In genomic region chr6:22402548-22403164, GRCm38 (mm10) we compare ENCODE assay signal across 17 mouse cellular contexts. TPM values are rescaled to one million over a fixed set of nuclear protein-coding genes. Genes with fewer than 3 reads are reported as not detected.
DNase-seq lines count a peak whose midpoint lies in the region; ATAC-seq and TF ChIP-seq lines count a peak whose summit lies in the region.
"Had no signal": no experiment of that assay in that cellular context is flagged by ENCODE, and none has a peak within 500 bp of the region (broad histone marks: within the 10 kb centered on the region; RNA-seq: fewer than 3 reads in every experiment).

No protein-coding gene starts in this region.

- H3K36me3 ChIP-seq in hindbrain, embryonic 12.5 days = no peaks in the 10 kb centered on the region
- no peaks in the 10 kb centered on the region for H3K36me3 ChIP-seq in hindbrain, embryonic 16.5 days (ENCODE audit: control insufficient read depth, insufficient read depth, low read length)

- H3K4me3 ChIP-seq in hindbrain, embryonic 12.5 days = no peak overlapping the region
- H3K4me3 ChIP-seq in hindbrain, embryonic 16.5 days (ENCODE audit: low read length) = no peak overlapping the region
- H3K4me3 ChIP-seq in lung, adult 2 months (replicated peaks; ENCODE audit: extremely low read depth, low read depth, low read length) = no peak overlapping the region
- H3K4me3 ChIP-seq: erythroblast, embryonic 14.5 days had no signal

- H3K9ac ChIP-seq in hindbrain, embryonic 12.5 days = no peak overlapping the region
- H3K9ac ChIP-seq in hindbrain, embryonic 16.5 days (ENCODE audit: low read depth, low read length) = no peak overlapping the region
- H3K9ac ChIP-seq: forebrain, postnatal 0 days had no signal

- 75% methylated on average over 13 of the region's 13 CpGs for WGBS in hindbrain, embryonic 12.5 days
- 64% methylated on average over 13 of the region's 13 CpGs for WGBS in hindbrain, embryonic 16.5 days
- 75% methylated on average over 13 of the region's 13 CpGs for WGBS in lung, adult 2 months

- no peak for TF ChIP-seq CTCF in lung, adult 2 months (IDR thresholded peaks at IDR 0.05; ENCODE audit: insufficient read depth, low read length)

- no peak overlapping the region for H3K4me2 ChIP-seq in hindbrain, embryonic 12.5 days (replicated peaks)
- no peak overlapping the region for H3K4me2 ChIP-seq in hindbrain, embryonic 16.5 days (ENCODE audit: low read length)

- ATAC-seq in hindbrain, embryonic 12.5 days (ENCODE audit: low FRiP score) = peak; percentile 32; the same call in 1 of the 2 replicates
- no peak for ATAC-seq in hindbrain, embryonic 16.5 days
- peak; percentile 29; the same call in 1 of the 2 replicates for ATAC-seq in common myeloid progenitor, adult 5-6 weeks (replicated peaks; ENCODE audit: low read depth, poor library complexity, severe bottlenecking)
- ATAC-seq: forebrain, postnatal 0 days; lung, postnatal 0 days had no signal

- DNase-seq in ES-CJ7 (ENCODE audit: low read depth, low spot score) = peak; percentile 14
- DNase-seq in mesoderm, embryonic 11.5 days (ENCODE audit: low read depth, low spot score) = peak; percentile 12
- no peak for DNase-seq in lung, adult 2 months
- no peak for DNase-seq in layer of hippocampus, postnatal 10 days (ENCODE audit: low spot score in 2 of 2)
- DNase-seq: adrenal gland, adult 8-10 months; cerebellum, adult 11 months; cerebellum, postnatal 36 days; forebrain, postnatal 0 days; heart, postnatal 14 days; kidney, adult 2 months; kidney, postnatal 25 days; right cerebral cortex, postnatal 4 days had no signal

- H3K9me3 ChIP-seq in hindbrain, embryonic 12.5 days (replicated peaks) = no peaks in the 10 kb centered on the region
- H3K9me3 ChIP-seq in hindbrain, embryonic 16.5 days (ENCODE audit: control insufficient read depth, low read length) = no peaks in the 10 kb centered on the region

- no peaks in the 10 kb centered on the region for H3K27me3 ChIP-seq in hindbrain, embryonic 12.5 days
- H3K27me3 ChIP-seq in hindbrain, embryonic 16.5 days (replicated peaks; ENCODE audit: control insufficient read depth, insufficient read depth, low read length) = no peaks in the 10 kb centered on the region

- no peak for TF ChIP-seq POLR2A in lung, adult 2 months (IDR thresholded peaks at IDR 0.05; ENCODE audit: borderline replicate concordance, extremely low read depth, low read depth, low read length)

- no peak overlapping the region for H3K27ac ChIP-seq in hindbrain, embryonic 12.5 days
- no peak overlapping the region for H3K27ac ChIP-seq in hindbrain, embryonic 16.5 days (ENCODE audit: low read depth, low read length)

- no peaks in the 10 kb centered on the region for H3K4me1 ChIP-seq in hindbrain, embryonic 12.5 days
- H3K4me1 ChIP-seq in hindbrain, embryonic 16.5 days (ENCODE audit: control insufficient read depth, insufficient read depth, low read depth, low read length) = no peaks in the 10 kb centered on the region
- no peaks in the 10 kb centered on the region for H3K4me1 ChIP-seq in lung, adult 2 months (ENCODE audit: control insufficient read depth, insufficient read depth, low read length)

RNA-seq across cellular contexts. Expression of gene Fam3c, which starts 46.6 kb away (rescaled TPM):
- 33.8 and 43.1 TPM in 2 replicates for polyA plus RNA-seq in hindbrain, embryonic 12.5 days (2016; fragmentation: Nextera tagmentation; extraction: Ambion mirVana)
- 98.2 and 104 TPM in 2 replicates for polyA plus RNA-seq in hindbrain, embryonic 16.5 days (2015; fragmentation: Nextera tagmentation; extraction: Ambion mirVana)
- total RNA-seq in common myeloid progenitor, adult 5-6 weeks (2017) = 56.1 and 60.3 TPM in 2 replicates
- 5.1 and 9.1 TPM in 2 replicates for polyA plus RNA-seq in lung, adult 2 months (2012; rRNA removed)
- total RNA-seq in layer of hippocampus, postnatal 10 days (2021) = 10 to 100 TPM; 97.9 to 99.2 TPM

Comparison
In these comparisons a context has a peak if more than half of its experiments do, and no peak if none do; other contexts are left out.
1. DNase-seq: peak in ES-CJ7 (single experiment) and mesoderm, embryonic 11.5 days (single experiment); none in lung, adult 2 months (single experiment) and layer of hippocampus, postnatal 10 days (0 of 2).